Mouse (Mus musculus): ENCODE data around the gene Synpo2l. TPM values are rescaled to one million over a fixed set of nuclear protein-coding genes. Genes with fewer than 3 reads are reported as not detected.

Gene Synpo2l
- polyA plus RNA-seq, 1 experiment from 2014 or later, result 0.27 TPM

- Histone ChIP-seq H3K4me2 (replicated peaks) (no peak overlapping the region), H3K4me3 (replicated peaks) (no peak overlapping the region), H3K27ac (no peak overlapping the region), H3K27me3 (no peaks in the 10 kb centered on the region), H3K9me3 (no peaks in the 10 kb centered on the region), H3K4me1 (replicated peaks) (no peaks in the 10 kb centered on the region), H3K36me3 (peaks cover 10% of the 10 kb centered on the region), H3K9ac (replicated peaks) (no peak overlapping the region)
- 90% methylated on average over 4 of the region's 4 CpGs for WGBS
- ATAC-seq, result no peak
These were observed 58.0 kb downstream of the Synpo2l start for GRCm38 (mm10) chr14:20610146-20610545.

GRCm38 (mm10) chr14:20609519-20609918 lies 58.6 kb downstream of the Synpo2l start:
- Histone ChIP-seq H3K4me1 (replicated peaks) (no peaks in the 10 kb centered on the region), H3K4me2 (replicated peaks) (no peak overlapping the region), H3K36me3 (peaks cover 10% of the 10 kb centered on the region), H3K27me3 (no peaks in the 10 kb centered on the region), H3K9ac (replicated peaks) (no peak overlapping the region), H3K27ac (no peak overlapping the region), H3K9me3 (no peaks in the 10 kb centered on the region), H3K4me3 (replicated peaks) (no peak overlapping the region)
- ATAC-seq, result no peak
- WGBS, result 94% methylated on average over 3 of the region's 3 CpGs

Small RNAs within 50 kb of the gene (microRNA-seq; reads per million reads assigned to microRNA genes)
- 0.82 reads per million for gene Mir6946

Other genes starting within 250 kb of the Synpo2l start
- 0.50 and 1.3 TPM in 2 replicates for gene Cfap70, start 216.1 kb downstream of the Synpo2l start, polyA plus RNA-seq (2015; fragmentation: Nextera tagmentation; extraction: Ambion mirVana)
- 7.8 and 8.5 TPM in 2 replicates for gene Anxa7, start 188.2 kb downstream of the Synpo2l start, polyA plus RNA-seq (2015; fragmentation: Nextera tagmentation; extraction: Ambion mirVana)
- gene Mss51, start 171.5 kb downstream of the Synpo2l start, polyA plus RNA-seq (2015; fragmentation: Nextera tagmentation; extraction: Ambion mirVana), result 0.81 and 0.86 TPM in 2 replicates
- gene Ppp3cb, start 121.8 kb downstream of the Synpo2l start, polyA plus RNA-seq (2015; fragmentation: Nextera tagmentation; extraction: Ambion mirVana), result 80.9 and 83.4 TPM in 2 replicates
- 12.5 and 13.1 TPM in 2 replicates for gene Usp54, start 27.3 kb downstream of the Synpo2l start, polyA plus RNA-seq (2015; fragmentation: Nextera tagmentation; extraction: Ambion mirVana)
- gene Myoz1, start 11.8 kb downstream of the Synpo2l start, polyA plus RNA-seq (2015; fragmentation: Nextera tagmentation; extraction: Ambion mirVana), result not detected in 2 replicates
- 88.4 and 96.7 TPM in 2 replicates for gene Sec24c, start 6.0 kb upstream of the Synpo2l start, polyA plus RNA-seq (2015; fragmentation: Nextera tagmentation; extraction: Ambion mirVana)
- 22.7 and 26.0 TPM in 2 replicates for gene Fut11, start 26.6 kb upstream of the Synpo2l start, polyA plus RNA-seq (2015; fragmentation: Nextera tagmentation; extraction: Ambion mirVana)
- 209 and 213 TPM in 2 replicates for gene Chchd1, start 34.7 kb upstream of the Synpo2l start, polyA plus RNA-seq (2015; fragmentation: Nextera tagmentation; extraction: Ambion mirVana)
- 46.5 and 57.7 TPM in 2 replicates for gene Zswim8, start 39.2 kb upstream of the Synpo2l start, polyA plus RNA-seq (2015; fragmentation: Nextera tagmentation; extraction: Ambion mirVana)
- gene Ndst2, start 66.2 kb upstream of the Synpo2l start, polyA plus RNA-seq (2015; fragmentation: Nextera tagmentation; extraction: Ambion mirVana), result 16.8 and 19.7 TPM in 2 replicates
- gene Camk2g, start 125.7 kb upstream of the Synpo2l start, polyA plus RNA-seq (2015; fragmentation: Nextera tagmentation; extraction: Ambion mirVana), result 84.2 and 86.8 TPM in 2 replicates
- gene Plau, start 168.3 kb upstream of the Synpo2l start, polyA plus RNA-seq (2015; fragmentation: Nextera tagmentation; extraction: Ambion mirVana), result 0.19 and 0.34 TPM in 2 replicates

Data from midbrain, embryonic 13.5 days (tissue).